Mouse (Mus musculus) kidney, postnatal 14 days (tissue): ENCODE results near the gene Cited2.

Experiments used
- DNase-seq: peaks from one replicate; pipeline ENCODE4 v3.0.0; 2022; ENCODE audit warnings: mixed read lengths

Cited2 gene

DNA sequence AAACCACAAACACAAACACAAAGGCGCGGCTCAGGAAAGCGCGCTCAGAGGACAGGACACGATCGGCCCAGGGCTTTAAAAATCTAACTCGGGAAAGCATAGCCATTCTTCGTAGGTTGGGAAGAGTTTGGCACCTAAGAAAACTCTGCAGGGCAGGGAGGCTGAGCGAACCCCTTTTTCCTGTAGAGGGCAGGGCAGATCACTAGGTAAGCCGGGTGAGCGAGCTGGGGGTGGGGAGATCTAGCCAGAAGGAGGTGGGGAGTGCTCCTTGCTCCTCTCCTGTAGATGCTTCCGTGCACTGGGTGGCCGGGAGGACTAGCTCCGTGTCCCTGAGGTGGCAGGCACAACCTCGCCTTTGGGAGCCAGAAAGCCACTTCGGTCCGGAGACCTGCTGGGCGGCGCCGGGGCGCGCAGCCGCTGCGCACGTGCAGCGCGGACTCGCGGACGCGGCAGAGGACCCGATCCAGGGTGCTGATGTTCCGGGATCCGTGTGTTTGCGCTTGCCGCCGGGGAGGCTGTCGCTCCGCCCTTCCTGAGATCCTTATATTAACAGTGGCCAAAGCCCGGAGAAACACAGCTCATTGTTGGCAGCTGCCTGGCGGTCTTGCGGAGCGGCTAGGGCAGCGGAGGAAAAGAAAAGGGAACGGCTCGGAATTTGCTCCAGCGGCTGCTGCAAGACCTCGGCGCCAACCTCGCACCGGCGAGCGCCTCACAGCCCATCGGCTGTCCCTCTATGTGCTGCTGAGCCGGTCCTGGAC is at the start of gene Cited2:
Cited2 (plus strand) TSS at position 566 of the 758 bp plus-strand sequence.
- peak; percentile 98 for DNase-seq

GRCm38 (mm10) chr10:17674454-17674853 is 48.6 kb upstream of the Cited2 start:
- DNase-seq = no peak

- DNase-seq = no peak
These were observed 48.1 kb upstream of the Cited2 start for GRCm38 (mm10) chr10:17674869-17675268.

- DNase-seq = no peak
These were observed 46.6 kb upstream of the Cited2 start for GRCm38 (mm10) chr10:17676464-17676863.

- DNase-seq = no peak
These were observed 45.7 kb upstream of the Cited2 start for GRCm38 (mm10) chr10:17677308-17677707.

GRCm38 (mm10) chr10:17680432-17681382 is 42.3 kb upstream of the Cited2 start:
- DNase-seq = peak; percentile 55

GRCm38 (mm10) chr10:17681386-17681785 is 41.6 kb upstream of the Cited2 start:
- no peak for DNase-seq

- DNase-seq = no peak
These were observed 39.1 kb upstream of the Cited2 start for GRCm38 (mm10) chr10:17683852-17684428.

GRCm38 (mm10) chr10:17689806-17690205 is 33.2 kb upstream of the Cited2 start:
- DNase-seq = no peak

DNA sequence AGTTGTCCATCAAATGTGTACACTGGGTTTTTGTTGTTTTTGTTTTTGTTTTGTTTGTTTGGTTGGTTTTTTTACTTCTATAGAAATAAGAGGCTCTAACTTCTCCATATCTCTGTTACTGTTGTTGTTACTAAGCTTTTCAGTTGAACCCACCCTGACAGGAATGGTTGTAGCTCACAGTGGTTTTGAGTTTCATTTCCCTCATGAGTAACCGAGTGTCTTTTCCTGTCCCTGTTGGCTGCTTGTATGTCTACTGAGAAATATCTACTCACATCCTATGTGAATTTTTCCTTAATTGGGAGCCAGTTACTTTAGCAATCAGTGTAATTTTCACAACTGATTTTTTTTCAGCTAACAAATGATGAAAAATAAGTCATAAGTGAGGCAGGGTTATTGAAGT is 31.3 kb upstream of the Cited2 start:
- no peak for DNase-seq

DNA sequence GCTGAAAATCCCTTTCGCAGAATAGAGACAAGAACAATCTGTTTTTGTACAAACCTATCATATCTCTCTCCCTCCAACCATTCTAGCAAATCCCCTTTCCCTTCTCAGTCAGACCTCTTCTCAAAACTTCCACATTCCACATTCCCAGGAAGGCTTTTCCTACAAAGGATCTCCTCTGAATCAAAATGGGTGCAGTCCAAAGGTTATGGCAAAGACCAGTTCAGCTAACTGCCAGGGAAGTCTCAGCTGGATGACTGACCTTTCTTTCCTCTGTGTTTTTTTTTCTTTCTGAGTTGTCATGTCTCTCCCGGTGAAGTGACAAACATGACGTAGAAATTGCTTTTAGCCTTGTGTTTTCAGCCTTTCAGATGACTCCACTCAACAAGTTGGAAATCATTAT is 27.2 kb upstream of the Cited2 start:
- no peak for DNase-seq

DNA sequence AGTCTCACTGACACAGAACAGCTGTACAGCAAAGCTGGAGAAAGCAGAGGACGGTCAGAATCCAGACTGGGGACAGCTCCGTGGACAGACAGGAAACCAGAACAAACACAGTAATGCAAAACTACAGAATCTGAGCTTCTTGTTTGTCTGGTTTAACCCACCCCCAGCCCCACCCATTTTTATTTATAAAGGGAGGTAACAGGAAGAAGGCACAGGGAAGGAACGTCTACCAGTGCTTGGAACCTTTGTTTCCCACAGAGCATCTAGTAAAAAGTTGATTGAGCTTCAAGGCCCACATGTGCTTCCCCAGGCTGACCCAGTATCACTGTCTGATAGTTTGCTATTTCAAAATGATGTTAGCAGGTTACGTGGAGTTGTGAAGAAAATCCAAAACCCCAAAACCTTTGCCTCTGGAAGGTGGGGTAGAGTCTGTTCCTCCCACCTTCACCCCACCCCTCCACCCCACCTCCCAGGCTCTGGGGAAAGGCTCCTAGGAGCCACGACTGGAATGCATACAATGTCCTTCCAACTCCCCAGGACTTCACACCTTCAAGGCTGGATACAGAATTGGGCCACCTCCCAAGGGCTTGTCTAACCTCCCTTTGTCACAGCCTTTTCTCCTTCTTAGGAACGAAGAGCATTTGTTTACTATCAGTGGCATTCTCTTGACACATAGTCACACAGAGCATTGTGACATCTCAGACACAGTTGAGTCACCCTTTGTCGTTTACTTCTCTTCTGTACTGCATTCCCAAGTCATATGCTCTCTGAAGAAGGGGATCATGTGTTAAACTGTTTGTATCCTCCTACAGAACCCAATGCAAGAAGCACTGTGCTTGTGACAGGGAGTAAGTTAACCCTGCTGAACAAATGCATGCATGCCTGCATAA is 25.4 kb upstream of the Cited2 start:
- DNase-seq = no peak

GRCm38 (mm10) chr10:17705466-17705973 is 17.5 kb upstream of the Cited2 start:
- no peak for DNase-seq

DNA sequence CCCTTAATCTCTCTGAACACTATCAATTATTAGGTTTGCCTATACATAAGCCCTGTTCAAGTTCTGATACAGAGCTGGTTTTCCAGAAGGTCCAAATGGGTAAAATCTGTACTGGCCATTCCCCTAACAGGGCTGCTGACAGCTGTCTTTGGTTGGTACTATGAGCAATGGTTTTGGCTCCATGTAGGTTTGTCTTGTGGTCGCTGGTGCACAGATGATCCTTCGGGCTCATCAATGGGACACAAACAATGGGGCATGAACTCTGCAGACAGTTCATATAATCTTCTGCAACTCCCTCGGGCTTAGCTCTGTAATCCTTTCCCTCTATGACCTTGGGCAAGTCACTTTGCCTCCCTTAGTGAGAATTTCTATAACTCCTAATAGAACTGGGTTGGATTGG is 12.3 kb upstream of the Cited2 start:
- DNase-seq = no peak

- DNase-seq = no peak
These were observed 3.9 kb upstream of the Cited2 start for GRCm38 (mm10) chr10:17719009-17719570.

DNA sequence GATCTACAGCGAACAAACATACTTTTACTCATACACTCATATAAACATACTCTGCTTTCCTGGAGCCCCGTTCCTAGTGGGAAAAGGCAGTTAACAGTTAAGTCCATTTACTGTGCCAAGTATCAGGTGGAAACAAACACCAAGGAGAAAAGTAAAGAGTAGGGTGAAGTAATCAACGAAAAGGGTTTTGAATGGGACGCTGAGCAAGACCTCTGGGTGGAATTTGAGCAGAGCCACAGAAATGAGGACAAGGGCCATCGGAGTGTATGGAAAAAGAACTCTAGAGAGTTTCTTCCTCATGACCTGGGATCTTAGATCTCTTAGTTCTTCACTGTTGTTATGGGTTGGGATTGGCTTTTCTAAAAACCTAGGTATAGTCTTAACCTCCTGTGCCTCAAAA is 3.4 kb upstream of the Cited2 start:
- no peak for DNase-seq

DNA sequence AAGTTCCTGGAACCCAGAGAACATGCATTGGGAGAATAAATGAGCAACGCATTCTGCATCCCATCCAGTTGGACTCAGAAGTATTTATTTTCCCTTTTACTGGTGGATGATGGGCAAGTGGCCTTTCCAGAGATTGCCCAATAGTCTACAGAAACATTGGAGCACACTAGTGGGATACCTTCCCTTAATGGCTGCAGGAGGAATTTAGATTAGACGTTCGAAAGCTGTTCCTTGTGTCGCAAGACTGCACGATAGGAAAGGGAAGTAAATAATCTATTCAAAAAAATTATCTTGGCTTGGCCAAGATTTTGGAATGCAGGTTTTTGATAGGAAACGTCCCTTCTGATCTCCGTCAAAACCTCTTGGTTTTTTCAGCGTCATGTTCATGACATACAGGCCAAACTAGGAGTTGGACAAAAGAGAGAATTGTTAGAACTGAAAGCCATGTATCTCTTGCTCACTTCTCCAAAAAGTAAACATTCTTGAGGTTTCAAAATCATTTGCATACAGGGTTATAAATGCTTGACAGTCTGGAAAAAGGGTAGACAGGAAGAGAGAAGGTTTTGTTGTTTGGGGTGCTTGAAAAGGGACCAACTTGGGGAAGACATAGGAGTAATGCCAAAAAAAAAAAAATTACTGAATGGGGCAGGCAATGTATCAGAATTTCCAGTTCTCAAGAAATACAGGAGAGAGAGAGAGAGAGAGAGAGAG is 2.0 kb upstream of the Cited2 start:
- DNase-seq = no peak

DNA sequence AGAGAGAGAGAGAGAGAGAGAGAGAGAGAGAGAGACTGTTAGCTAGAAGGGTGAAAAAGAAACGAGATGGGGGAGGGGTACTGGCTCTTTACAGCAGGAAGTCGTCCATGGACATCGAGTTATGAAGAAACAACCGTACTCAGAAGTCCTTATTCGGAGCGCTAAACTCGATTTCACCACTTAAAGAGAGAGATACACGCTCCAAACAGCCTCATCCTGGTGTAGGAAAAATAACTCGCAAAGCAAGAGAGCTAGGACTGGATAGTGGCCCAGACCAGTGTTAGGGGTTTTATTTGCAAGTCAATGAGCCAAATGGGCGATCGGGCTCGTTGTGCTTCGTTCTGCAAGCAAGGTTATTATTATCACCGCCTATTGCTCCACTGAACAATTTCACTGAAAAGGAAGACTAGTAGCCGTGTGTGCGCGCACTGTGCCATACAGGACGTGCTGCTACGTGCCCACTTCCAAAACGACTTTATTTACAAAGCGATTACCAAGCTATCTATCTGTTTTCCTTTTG is 1.4 kb upstream of the Cited2 start:
- peak; percentile 54 for DNase-seq

- peak; percentile 97 for DNase-seq
These were observed 860 bp upstream of the Cited2 start for GRCm38 (mm10) chr10:17722158-17722557.

GRCm38 (mm10) chr10:17723421-17723841 is 413 bp downstream of the Cited2 start:
- DNase-seq = no peak
